Mouse (Mus musculus) adrenal gland, postnatal 14 days (tissue): Measurements from ENCODE around the gene Gm9918. TPM values are rescaled to one million over a fixed set of nuclear protein-coding genes. Genes with fewer than 3 reads are reported as not detected.
A peak's percentile ranks its signal among the peaks of the same experiment; 100 is the strongest.

Source experiments
- DNase-seq: peaks from one replicate; pipeline ENCODE4 v3.0.0; 2021; ENCODE audit warnings: mixed read lengths
- total RNA-seq: library from RNA; stranded (reverse); gene quantifications from 2 replicates; pipeline ENCODE4 v1.2.3, GENCODE M21; 2021

Gm9918 gene
- total RNA-seq, 1 experiment from 2014 or later = not detected

GRCm38 (mm10) chr15:102278726-102279091 lies 8.3 kb downstream of the Gm9918 start:
- DNase-seq = no peak

- DNase-seq = peak; percentile 95
These were observed 8.9 kb downstream of the Gm9918 start, which contains the start of gene Mfsd5 for GRCm38 (mm10) chr15:102279092-102279782. TSS of gene Mfsd5 (plus strand) at chr15:102279454.

- no peak for DNase-seq
These were observed 9.6 kb downstream of the Gm9918 start for GRCm38 (mm10) chr15:102279783-102280520.

- no peak for DNase-seq
These were observed 10.3 kb downstream of the Gm9918 start for GRCm38 (mm10) chr15:102280623-102281022.

GRCm38 (mm10) chr15:102282463-102283292 lies 12.3 kb downstream of the Gm9918 start:
- DNase-seq = no peak

- DNase-seq = no peak
These were observed 13.3 kb downstream of the Gm9918 start for GRCm38 (mm10) chr15:102283648-102284047.

GRCm38 (mm10) chr15:102287395-102287794 lies 17.0 kb downstream of the Gm9918 start:
- peak; percentile 61 for DNase-seq

- DNase-seq = peak; percentile 95
These were observed 25.4 kb downstream of the Gm9918 start, which contains the start of gene Espl1 for GRCm38 (mm10) chr15:102295633-102296367. TSS of gene Espl1 (plus strand) at chr15:102296266.

- DNase-seq = no peak
These were observed 26.1 kb downstream of the Gm9918 start for GRCm38 (mm10) chr15:102296368-102297006.

- DNase-seq = no peak
These were observed 32.2 kb downstream of the Gm9918 start for GRCm38 (mm10) chr15:102302542-102302941.

GRCm38 (mm10) chr15:102308717-102309116 lies 38.4 kb downstream of the Gm9918 start:
- no peak for DNase-seq

- peak; percentile 56 for DNase-seq
These were observed 39.9 kb downstream of the Gm9918 start for GRCm38 (mm10) chr15:102310074-102310845.

GRCm38 (mm10) chr15:102311489-102311888 lies 41.1 kb downstream of the Gm9918 start:
- DNase-seq = no peak

GRCm38 (mm10) chr15:102315292-102315691 lies 44.9 kb downstream of the Gm9918 start:
- peak; percentile 29 for DNase-seq

GRCm38 (mm10) chr15:102316263-102316662 lies 45.9 kb downstream of the Gm9918 start:
- DNase-seq = peak; percentile 75

Other genes starting within 250 kb of the Gm9918 start
- gene Krt18, start 242.4 kb upstream of the Gm9918 start, total RNA-seq = 2.4 and 11.6 TPM in 2 replicates
- gene Eif4b, start 196.8 kb upstream of the Gm9918 start, total RNA-seq = 224 and 250 TPM in 2 replicates
- 83.0 and 121 TPM in 2 replicates for gene Tns2, start 170.2 kb upstream of the Gm9918 start, total RNA-seq
- gene Spryd3, start 134.3 kb upstream of the Gm9918 start, total RNA-seq = 23.3 and 30.8 TPM in 2 replicates
- 45.7 and 48.0 TPM in 2 replicates for gene Igfbp6, start 126.2 kb upstream of the Gm9918 start, total RNA-seq
- gene Soat2, start 120.0 kb upstream of the Gm9918 start, total RNA-seq = 0.26 and 4.7 TPM in 2 replicates
- gene Zfp740, start 67.3 kb upstream of the Gm9918 start, total RNA-seq = 58.4 and 83.0 TPM in 2 replicates
- 115 and 120 TPM in 2 replicates for gene Csad, start 65.8 kb upstream of the Gm9918 start, total RNA-seq
- 3.0 and 18.4 TPM in 2 replicates for gene Itgb7, start 38.6 kb upstream of the Gm9918 start, total RNA-seq
- gene Rarg, start 13.0 kb upstream of the Gm9918 start, total RNA-seq = 25.5 and 27.8 TPM in 2 replicates
- gene Mfsd5, start 8.9 kb downstream of the Gm9918 start, total RNA-seq = 29.9 and 34.3 TPM in 2 replicates
- gene Espl1, start 25.7 kb downstream of the Gm9918 start, total RNA-seq = 6.6 and 10.7 TPM in 2 replicates
- 330 and 361 TPM in 2 replicates for gene Pfdn5, start 55.6 kb downstream of the Gm9918 start, total RNA-seq
- 52.7 and 59.2 TPM in 2 replicates for gene Myg1, start 61.1 kb downstream of the Gm9918 start, total RNA-seq
- gene Aaas, start 80.2 kb downstream of the Gm9918 start, total RNA-seq = 22.5 and 23.2 TPM in 2 replicates
- gene Sp7, start 96.6 kb downstream of the Gm9918 start, total RNA-seq = not detected in 2 replicates
- 72.6 and 73.7 TPM in 2 replicates for gene Sp1, start 135.6 kb downstream of the Gm9918 start, total RNA-seq
- 1.5 and 1.6 TPM in 2 replicates for gene Amhr2, start 174.8 kb downstream of the Gm9918 start, total RNA-seq
- gene Prr13, start 188.5 kb downstream of the Gm9918 start, total RNA-seq = 75.6 and 89.5 TPM in 2 replicates
- 726 and 812 TPM in 2 replicates for gene Pcbp2, start 200.0 kb downstream of the Gm9918 start, total RNA-seq
- gene Gm10337, start 233.2 kb downstream of the Gm9918 start, total RNA-seq = not detected in 2 replicates
- 8.2 and 9.4 TPM in 2 replicates for gene Map3k12, start 246.5 kb downstream of the Gm9918 start, total RNA-seq
- gene Tarbp2, start 247.6 kb downstream of the Gm9918 start, total RNA-seq = 34.2 and 35.0 TPM in 2 replicates